Mouse (Mus musculus): ENCODE measurements around the gene Plekha7.

Gene Plekha7

GRCm38 (mm10) chr7:116307871-116308631 is at the start of gene Plekha7:
Plekha7 (minus strand) TSS chr7:116308376.
- DNase-seq (ENCODE audit: low spot score): no peak

GRCm38 (mm10) chr7:116336226-116336625 is 28.1 kb upstream of the Plekha7 start:
- DNase-seq (ENCODE audit: low spot score): peak; percentile 37

GRCm38 (mm10) chr7:116335133-116335532 is 27.0 kb upstream of the Plekha7 start:
- no peak for DNase-seq (ENCODE audit: low spot score)

- no peak for DNase-seq (ENCODE audit: low spot score)
Measured at GRCm38 (mm10) chr7:116334669-116335038, 26.5 kb upstream of the Plekha7 start.

GRCm38 (mm10) chr7:116333713-116334668 is 25.8 kb upstream of the Plekha7 start, which contains the start of gene Rps13:
Rps13 (minus strand) TSS chr7:116334195.
- DNase-seq (ENCODE audit: low spot score): peak; percentile 93

- no peak for DNase-seq (ENCODE audit: low spot score)
Measured at GRCm38 (mm10) chr7:116331246-116331645, 23.1 kb upstream of the Plekha7 start.

- no peak for DNase-seq (ENCODE audit: low spot score)
Measured at GRCm38 (mm10) chr7:116329858-116330257, 21.7 kb upstream of the Plekha7 start.

GRCm38 (mm10) chr7:116328777-116329176 is 20.6 kb upstream of the Plekha7 start:
- DNase-seq (ENCODE audit: low spot score): no peak

GRCm38 (mm10) chr7:116327901-116328300 is 19.7 kb upstream of the Plekha7 start:
- no peak for DNase-seq (ENCODE audit: low spot score)

- no peak for DNase-seq (ENCODE audit: low spot score)
Measured at GRCm38 (mm10) chr7:116323331-116323964, 15.3 kb upstream of the Plekha7 start.

- DNase-seq (ENCODE audit: low spot score): no peak
Measured at GRCm38 (mm10) chr7:116309456-116309855, 1.3 kb upstream of the Plekha7 start.

- DNase-seq (ENCODE audit: low spot score): no peak
Measured at GRCm38 (mm10) chr7:116308632-116308991, 436 bp upstream of the Plekha7 start.

GRCm38 (mm10) chr7:116307099-116307870 is 891 bp downstream of the Plekha7 start:
- DNase-seq (ENCODE audit: low spot score): no peak

- DNase-seq (ENCODE audit: low spot score): no peak
Measured at GRCm38 (mm10) chr7:116306601-116307000, 1.6 kb downstream of the Plekha7 start.

- no peak for DNase-seq (ENCODE audit: low spot score)
Measured at GRCm38 (mm10) chr7:116301661-116302311, 6.4 kb downstream of the Plekha7 start.

GRCm38 (mm10) chr7:116301144-116301543 is 7.0 kb downstream of the Plekha7 start:
- no peak for DNase-seq (ENCODE audit: low spot score)

GRCm38 (mm10) chr7:116298851-116299250 is 9.3 kb downstream of the Plekha7 start:
- DNase-seq (ENCODE audit: low spot score): no peak

GRCm38 (mm10) chr7:116298389-116298788 is 9.8 kb downstream of the Plekha7 start:
- DNase-seq (ENCODE audit: low spot score): no peak

GRCm38 (mm10) chr7:116294961-116295360 is 13.2 kb downstream of the Plekha7 start:
- DNase-seq (ENCODE audit: low spot score): no peak

GRCm38 (mm10) chr7:116292377-116292776 is 15.8 kb downstream of the Plekha7 start:
- DNase-seq (ENCODE audit: low spot score): no peak

GRCm38 (mm10) chr7:116290559-116290958 is 17.6 kb downstream of the Plekha7 start:
- no peak for DNase-seq (ENCODE audit: low spot score)

Measured in layer of hippocampus, adult 9-10 months (tissue).